Comparison of ENCODE assay signal across 12 mouse cellular contexts in genomic region chr11:72436271-72436670, GRCm38 (mm10). TPM values are rescaled to one million over a fixed set of nuclear protein-coding genes. Genes with fewer than 3 reads are reported as not detected.
DNase-seq lines count a peak whose midpoint lies in the region; ATAC-seq and TF ChIP-seq lines count a peak whose summit lies in the region.
"Had no signal": no experiment of that assay in that cellular context is flagged by ENCODE, and none has a peak within 500 bp of the region (broad histone marks: within the 10 kb centered on the region; RNA-seq: fewer than 3 reads in every experiment).

No protein-coding gene starts in this region.

- peak; percentile 70 to 72 for DNase-seq in heart, adult 18-20 months
- peak; percentile 45 for DNase-seq in lung, embryonic 14.5 days
- DNase-seq in lung, adult 18-20 months, result no peak
- peak; percentile 84 for DNase-seq in adrenal gland, postnatal 10 days
- peak; percentile 45 for DNase-seq in kidney, adult 9 months
- no peak for DNase-seq in testis, postnatal 10 days (ENCODE audit: low spot score)

- ATAC-seq in heart, embryonic 11.5 days (replicated peaks; ENCODE audit: insufficient number of reproducible peaks, low FRiP score, low TSS enrichment), result no peak
- no peak for ATAC-seq in lung, embryonic 14.5 days (ENCODE audit: insufficient read depth)
- ATAC-seq in activated CD4-positive, CD25-positive, alpha-beta regulatory T cell, adult 4 months, result no peak
- ATAC-seq: forebrain, embryonic 15.5 days had no signal

- no peaks in the 10 kb centered on the region for H3K4me1 ChIP-seq in heart, embryonic 11.5 days (ENCODE audit: control insufficient read depth, insufficient read depth, low read length)
- peaks cover 9% of the 10 kb centered on the region; the same call in 1 of the 2 replicates for H3K4me1 ChIP-seq in lung, embryonic 14.5 days (ENCODE audit: insufficient read depth)
- H3K4me1 ChIP-seq: limb, embryonic 13.5 days; midbrain, embryonic 12.5 days had no signal

- no peaks in the 10 kb centered on the region for H3K36me3 ChIP-seq in heart, embryonic 11.5 days (ENCODE audit: control insufficient read depth, insufficient read depth, low read length)
- no peaks in the 10 kb centered on the region for H3K36me3 ChIP-seq in lung, embryonic 14.5 days (ENCODE audit: insufficient read depth)
- H3K36me3 ChIP-seq: forebrain, embryonic 15.5 days; limb, embryonic 13.5 days; midbrain, embryonic 12.5 days; stomach, embryonic 15.5 days had no signal

- no peak overlapping the region for H3K4me3 ChIP-seq in heart, embryonic 11.5 days (ENCODE audit: low read depth, low read length)
- no peak overlapping the region for H3K4me3 ChIP-seq in lung, embryonic 14.5 days (ENCODE audit: low read depth, low read length)
- H3K4me3 ChIP-seq: forebrain, embryonic 15.5 days; limb, embryonic 13.5 days; midbrain, embryonic 12.5 days had no signal

- no peak overlapping the region for H3K27ac ChIP-seq in heart, embryonic 11.5 days (ENCODE audit: low read depth, low read length)
- no peak overlapping the region for H3K27ac ChIP-seq in lung, embryonic 14.5 days (ENCODE audit: low read depth)
- H3K27ac ChIP-seq: forebrain, embryonic 15.5 days; limb, embryonic 13.5 days; midbrain, embryonic 12.5 days had no signal

- no peak overlapping the region for H3K4me2 ChIP-seq in heart, embryonic 11.5 days
- no peak overlapping the region for H3K4me2 ChIP-seq in lung, embryonic 14.5 days
- H3K4me2 ChIP-seq: forebrain, embryonic 15.5 days; limb, embryonic 13.5 days; midbrain, embryonic 12.5 days had no signal

- no peaks in the 10 kb centered on the region for H3K27me3 ChIP-seq in heart, embryonic 11.5 days (ENCODE audit: control insufficient read depth, insufficient read depth, low read length)
- H3K27me3 ChIP-seq in lung, embryonic 14.5 days (ENCODE audit: insufficient read depth, low read length), result no peaks in the 10 kb centered on the region
- H3K27me3 ChIP-seq: forebrain, embryonic 15.5 days; limb, embryonic 13.5 days; midbrain, embryonic 12.5 days; stomach, embryonic 15.5 days had no signal

- no peak for TF ChIP-seq CTCF in lung, embryonic 14.5 days (IDR thresholded peaks at IDR 0.05; ENCODE audit: low read depth)

- no peaks in the 10 kb centered on the region for H3K9me3 ChIP-seq in heart, embryonic 11.5 days (replicated peaks; ENCODE audit: control insufficient read depth, low read length)
- no peaks in the 10 kb centered on the region for H3K9me3 ChIP-seq in lung, embryonic 14.5 days (ENCODE audit: low read depth, low read length)
- H3K9me3 ChIP-seq: forebrain, embryonic 15.5 days; limb, embryonic 13.5 days; midbrain, embryonic 12.5 days; stomach, embryonic 15.5 days had no signal

- 72% methylated on average over 5 of the region's 5 CpGs for WGBS in heart, embryonic 11.5 days (ENCODE audit: insufficient replicate concordance)
- 68% methylated on average over 5 of the region's 5 CpGs for WGBS in lung, embryonic 14.5 days

- no peak overlapping the region for H3K9ac ChIP-seq in heart, embryonic 11.5 days (ENCODE audit: low read depth, low read length)
- no peak overlapping the region for H3K9ac ChIP-seq in lung, embryonic 14.5 days
- H3K9ac ChIP-seq: forebrain, embryonic 15.5 days; limb, embryonic 13.5 days; midbrain, embryonic 12.5 days; stomach, embryonic 15.5 days had no signal

RNA-seq across cellular contexts. Expression of gene Ggt6, which starts 0.9 kb away (rescaled TPM):
- not detected for total RNA-seq in heart, adult 18-20 months (2021)
- not detected in 2 replicates for polyA plus RNA-seq in heart, embryonic 11.5 days (2014; fragmentation: Nextera tagmentation; extraction: Ambion mirVana)
- polyA plus RNA-seq in lung, embryonic 14.5 days (2014; fragmentation: Nextera tagmentation; extraction: Ambion mirVana), result not detected in 2 replicates
- total RNA-seq in adrenal gland, postnatal 10 days (2021), result 1 to 10 TPM; 2.7 to 3.5 TPM
- not detected for polyA plus RNA-seq in activated CD4-positive, CD25-positive, alpha-beta regulatory T cell, adult 4 months (2017; shearing (Covaris generic))
- polyA plus RNA-seq: forebrain, embryonic 15.5 days; midbrain, embryonic 12.5 days had no signal

RNA-seq across cellular contexts. Expression of gene Mybbp1a, which starts 4.9 kb away (rescaled TPM):
- 10 to 100 TPM; 43.1 to 47.5 TPM for total RNA-seq in heart, adult 18-20 months (2021)
- polyA plus RNA-seq in heart, embryonic 11.5 days (2014; fragmentation: Nextera tagmentation; extraction: Ambion mirVana), result 93.8 and 101 TPM in 2 replicates
- polyA plus RNA-seq in lung, embryonic 14.5 days (2014; fragmentation: Nextera tagmentation; extraction: Ambion mirVana), result 157 and 161 TPM in 2 replicates
- 10 to 100 TPM; 77.5 to 84.6 TPM for total RNA-seq in adrenal gland, postnatal 10 days (2021)
- 10 to 100 TPM; 55.5 to 77.9 TPM for polyA plus RNA-seq in activated CD4-positive, CD25-positive, alpha-beta regulatory T cell, adult 4 months (2017; shearing (Covaris generic))

RNA-seq across cellular contexts. Expression of gene Smtnl2, which starts 24.8 kb away (rescaled TPM):
- 10 to 100 TPM in 1 of 2 experiments, 1 to 10 TPM in 1; 9.4 to 11.3 TPM for total RNA-seq in heart, adult 18-20 months (2021)
- polyA plus RNA-seq in heart, embryonic 11.5 days (2014; fragmentation: Nextera tagmentation; extraction: Ambion mirVana), result 107 and 123 TPM in 2 replicates
- polyA plus RNA-seq in lung, embryonic 14.5 days (2014; fragmentation: Nextera tagmentation; extraction: Ambion mirVana), result 107 and 122 TPM in 2 replicates
- total RNA-seq in adrenal gland, postnatal 10 days (2021), result 10 to 100 TPM in 1 of 2 experiments, 1 to 10 TPM in 1; 6.6 to 14.7 TPM
- not detected for polyA plus RNA-seq in activated CD4-positive, CD25-positive, alpha-beta regulatory T cell, adult 4 months (2017; shearing (Covaris generic))

RNA-seq across cellular contexts. Expression of gene Spns2, which starts 53.4 kb away (rescaled TPM):
- total RNA-seq in heart, adult 18-20 months (2021), result 1 to 10 TPM; 6.3 to 9.0 TPM
- 4.0 and 4.6 TPM in 2 replicates for polyA plus RNA-seq in heart, embryonic 11.5 days (2014; fragmentation: Nextera tagmentation; extraction: Ambion mirVana)
- polyA plus RNA-seq in lung, embryonic 14.5 days (2014; fragmentation: Nextera tagmentation; extraction: Ambion mirVana), result 7.5 and 8.5 TPM in 2 replicates
- total RNA-seq in adrenal gland, postnatal 10 days (2021), result 10 to 100 TPM; 11.6 to 11.7 TPM
- not detected for polyA plus RNA-seq in activated CD4-positive, CD25-positive, alpha-beta regulatory T cell, adult 4 months (2017; shearing (Covaris generic))

Comparison
In these comparisons a context has a peak if more than half of its experiments do, and no peak if none do; other contexts are left out.
1. DNase-seq: peak in heart, adult 18-20 months (2 of 2), lung, embryonic 14.5 days (single experiment), adrenal gland, postnatal 10 days (single experiment) and kidney, adult 9 months (single experiment); none in lung, adult 18-20 months (0 of 2) and testis, postnatal 10 days (single experiment).
2. RNA of gene Smtnl2, which starts 24.8 kb away (polyA plus RNA-seq): 107 to 122 TPM in lung, embryonic 14.5 days and 107 to 123 TPM in heart, embryonic 11.5 days; not detected in activated CD4-positive, CD25-positive, alpha-beta regulatory T cell, adult 4 months; every median in the first group is over 100 times any median in the second.